Mouse (Mus musculus) cerebellum, postnatal 10 days (tissue): ENCODE measurements around the gene Icam5.
"Not testable (repeated sequence)": the region's sequence is repeated elsewhere in the genome, so short reads cannot be mapped to it uniquely, and the experiment has no call there.

Experiments used
- DNase-seq, 2 experiments: peaks; one replicate each; pipeline ENCODE4 v3.0.0; 2021; ENCODE audit warnings: mixed read lengths in 2 of 2

The Icam5 gene

DNA sequence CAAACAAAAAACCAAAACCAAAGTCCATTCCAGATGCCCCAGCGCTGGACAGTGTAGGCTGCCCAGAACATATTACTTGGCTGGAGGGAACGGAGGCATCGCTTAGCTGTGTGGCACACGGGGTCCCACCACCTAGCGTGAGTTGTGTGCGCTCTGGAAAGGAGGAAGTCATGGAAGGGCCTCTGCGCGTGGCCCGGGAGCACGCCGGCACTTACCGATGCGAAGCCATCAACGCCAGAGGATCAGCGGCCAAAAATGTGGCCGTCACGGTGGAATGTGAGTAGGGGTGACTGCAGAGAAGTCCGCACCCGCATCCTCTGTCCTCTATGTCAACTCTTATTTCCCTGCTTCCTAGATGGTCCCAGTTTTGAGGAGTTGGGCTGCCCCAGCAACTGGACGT is 4.3 kb downstream of the Icam5 start:
- DNase-seq, result no peak

DNA sequence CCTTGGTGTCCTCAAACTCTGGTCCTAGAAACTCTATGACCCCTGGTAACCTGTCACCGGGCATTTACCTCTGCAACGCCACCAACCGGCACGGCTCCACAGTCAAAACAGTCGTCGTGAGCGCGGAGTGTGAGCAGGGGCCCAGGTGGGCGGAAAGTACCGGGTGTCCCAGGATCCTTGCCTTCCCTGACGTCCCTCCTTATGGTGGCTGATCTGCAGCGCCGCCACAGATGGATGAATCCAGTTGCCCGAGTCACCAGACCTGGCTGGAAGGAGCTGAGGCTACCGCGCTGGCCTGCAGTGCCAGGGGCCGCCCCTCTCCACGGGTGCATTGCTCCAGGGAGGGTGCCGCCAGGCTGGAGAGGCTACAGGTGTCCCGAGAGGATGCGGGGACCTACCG is 4.8 kb downstream of the Icam5 start:
- DNase-seq, result no peak

DNA sequence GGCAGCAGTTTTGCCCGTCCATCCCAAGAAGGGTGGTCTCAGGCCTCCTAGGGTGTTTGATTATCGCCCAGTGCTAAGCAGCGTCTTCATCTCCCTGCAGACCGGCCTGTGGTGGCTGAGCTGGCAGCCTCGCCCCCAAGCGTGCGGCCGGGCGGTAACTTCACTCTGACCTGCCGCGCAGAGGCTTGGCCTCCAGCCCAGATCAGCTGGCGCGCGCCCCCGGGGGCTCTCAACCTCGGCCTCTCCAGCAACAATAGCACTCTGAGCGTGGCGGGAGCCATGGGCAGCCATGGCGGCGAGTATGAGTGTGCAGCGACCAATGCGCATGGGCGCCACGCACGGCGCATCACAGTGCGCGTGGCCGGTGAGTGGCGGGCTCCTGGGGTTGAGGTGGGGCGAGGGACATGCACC is 5.6 kb downstream of the Icam5 start:
- DNase-seq, result peak; percentile 49 to 54

DNA sequence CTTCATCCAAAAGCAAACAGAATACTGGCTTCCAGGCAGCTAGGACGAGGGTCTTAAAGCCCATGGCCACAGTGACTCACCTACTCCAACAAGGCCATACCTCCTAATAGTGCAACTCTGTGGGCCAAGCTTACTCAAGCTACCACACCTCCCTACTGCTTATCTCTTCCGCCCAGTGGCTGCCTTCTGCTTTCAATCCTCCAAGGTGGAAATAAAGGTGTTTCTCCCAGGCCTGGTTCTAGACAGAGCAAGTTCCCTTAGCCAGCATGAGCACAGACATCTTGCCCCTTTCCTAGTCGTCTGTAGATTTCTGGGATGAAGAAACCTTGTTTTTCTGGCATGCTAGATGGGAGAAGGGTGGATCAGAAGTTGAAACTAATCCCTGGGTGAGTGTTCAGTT is 7.9 kb downstream of the Icam5 start:
- DNase-seq, result no peak

DNA sequence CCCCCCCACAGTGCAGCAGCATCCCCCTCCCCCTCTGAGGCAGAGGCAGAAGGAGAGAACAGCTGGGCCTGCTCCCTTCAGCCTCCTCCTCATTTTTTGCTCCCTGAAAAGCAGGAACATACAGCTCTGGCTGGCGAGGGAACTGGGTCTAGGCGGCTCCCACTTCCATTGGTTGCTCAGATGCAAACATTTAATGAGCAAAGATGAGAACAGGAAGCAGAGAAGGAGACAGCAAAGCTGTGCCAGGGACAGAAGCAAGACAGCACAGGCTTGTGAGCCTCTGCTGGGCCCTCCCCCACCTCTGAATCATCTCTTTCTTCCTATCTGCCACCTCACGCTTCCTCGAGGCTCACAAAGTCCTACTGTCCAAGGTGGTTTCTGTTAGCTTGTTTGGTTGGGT is 9.4 kb downstream of the Icam5 start:
- no peak for DNase-seq

DNA sequence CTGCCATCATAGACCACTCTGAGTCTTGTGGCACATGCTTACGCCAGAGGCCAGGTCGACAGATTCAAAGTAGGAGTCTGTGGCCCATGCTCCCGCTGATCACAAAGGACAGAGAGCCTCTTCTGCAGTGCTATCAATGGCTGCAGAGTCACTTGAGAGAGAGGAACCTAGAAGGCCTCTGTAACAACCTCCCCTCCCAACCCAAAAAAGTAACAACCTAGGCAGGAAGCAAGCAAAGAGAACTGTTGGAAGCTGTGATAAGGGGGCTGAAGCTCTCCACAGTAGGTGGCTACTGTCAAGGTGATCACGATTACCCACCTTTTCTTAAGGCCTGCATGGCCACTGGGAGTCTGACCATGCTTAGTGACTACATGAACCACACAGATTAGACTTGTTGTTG is 11.7 kb downstream of the Icam5 start:
- DNase-seq, result no peak

DNA sequence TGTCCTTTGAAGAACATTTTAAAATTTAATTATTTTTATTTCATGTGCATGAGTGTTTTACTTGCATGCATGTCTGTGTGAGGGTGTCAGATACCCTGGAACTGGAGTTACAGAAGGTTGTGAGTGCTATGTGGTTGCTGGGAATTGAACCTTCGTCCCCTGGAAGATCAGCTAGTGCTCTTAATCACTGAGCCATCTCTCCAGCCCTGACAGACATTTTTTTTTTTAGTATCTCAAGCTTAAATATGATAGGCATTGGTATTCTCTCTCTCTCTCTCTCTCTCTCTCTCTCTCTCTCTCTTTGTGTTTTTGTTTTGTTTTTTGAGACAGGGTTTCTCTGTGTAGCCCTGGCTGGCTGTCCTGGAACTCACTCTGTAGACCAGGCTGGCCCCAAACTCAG is 12.9 kb downstream of the Icam5 start:
- not testable (repeated sequence) for DNase-seq

DNA sequence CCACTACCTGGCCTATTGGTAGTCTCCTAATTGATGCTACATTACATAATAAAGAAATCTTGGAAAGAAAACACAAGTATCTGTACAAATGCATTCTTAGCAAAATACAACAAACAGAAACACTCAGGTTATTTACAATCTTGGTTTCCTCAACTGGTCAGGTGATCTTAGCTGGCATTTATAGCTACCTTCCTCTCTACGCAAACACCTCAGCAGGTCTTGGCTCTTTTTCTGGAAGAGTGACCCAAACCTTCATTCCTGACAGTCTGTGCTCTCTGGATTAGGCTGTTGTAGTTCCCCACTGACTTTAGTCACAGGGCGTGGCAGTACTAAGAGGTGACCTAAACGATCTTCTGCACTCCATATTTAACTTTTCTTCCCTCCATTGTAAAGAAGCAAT is 13.4 kb downstream of the Icam5 start:
- no peak for DNase-seq

DNA sequence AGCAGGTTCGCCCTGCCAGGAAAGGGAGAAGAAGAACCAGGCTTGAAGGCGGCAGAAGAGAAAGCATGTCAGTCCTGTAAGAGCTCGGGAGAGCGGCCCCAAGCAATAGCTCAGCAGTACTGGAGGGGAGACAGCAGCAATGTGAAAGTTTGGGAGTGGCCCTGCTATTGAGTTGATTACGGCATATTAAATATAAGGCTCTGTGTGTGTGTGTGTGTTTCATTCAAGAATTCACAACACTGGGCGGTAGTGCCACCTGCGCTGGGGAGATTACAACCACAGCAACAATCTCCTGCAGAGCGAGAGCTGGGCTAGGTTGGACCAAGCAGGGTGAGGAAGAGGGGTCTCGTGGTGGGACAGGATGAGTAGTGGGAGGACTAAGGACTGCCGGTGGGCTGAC is 19.7 kb downstream of the Icam5 start:
- no peak for DNase-seq

DNA sequence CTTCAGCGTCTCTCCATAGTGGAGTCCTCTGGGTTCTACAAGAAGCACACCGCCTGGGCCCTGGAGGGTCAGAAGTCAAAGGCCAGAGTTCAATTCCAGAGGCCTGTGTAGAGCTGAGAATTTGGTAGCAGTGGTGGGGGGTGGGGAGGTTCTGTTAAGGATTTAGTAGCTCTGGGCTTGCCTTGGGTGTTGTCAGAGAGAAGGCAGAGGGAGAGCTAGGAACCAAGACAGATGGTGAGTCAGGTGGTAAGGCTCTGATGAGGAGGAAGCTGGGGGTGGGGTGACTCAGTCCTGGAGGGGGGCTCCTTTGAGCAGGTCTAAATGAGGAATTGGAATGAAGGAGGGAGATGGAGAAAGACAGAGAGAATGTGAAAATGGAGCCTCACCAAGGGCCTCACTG is 31.1 kb downstream of the Icam5 start:
- DNase-seq, result no peak

DNA sequence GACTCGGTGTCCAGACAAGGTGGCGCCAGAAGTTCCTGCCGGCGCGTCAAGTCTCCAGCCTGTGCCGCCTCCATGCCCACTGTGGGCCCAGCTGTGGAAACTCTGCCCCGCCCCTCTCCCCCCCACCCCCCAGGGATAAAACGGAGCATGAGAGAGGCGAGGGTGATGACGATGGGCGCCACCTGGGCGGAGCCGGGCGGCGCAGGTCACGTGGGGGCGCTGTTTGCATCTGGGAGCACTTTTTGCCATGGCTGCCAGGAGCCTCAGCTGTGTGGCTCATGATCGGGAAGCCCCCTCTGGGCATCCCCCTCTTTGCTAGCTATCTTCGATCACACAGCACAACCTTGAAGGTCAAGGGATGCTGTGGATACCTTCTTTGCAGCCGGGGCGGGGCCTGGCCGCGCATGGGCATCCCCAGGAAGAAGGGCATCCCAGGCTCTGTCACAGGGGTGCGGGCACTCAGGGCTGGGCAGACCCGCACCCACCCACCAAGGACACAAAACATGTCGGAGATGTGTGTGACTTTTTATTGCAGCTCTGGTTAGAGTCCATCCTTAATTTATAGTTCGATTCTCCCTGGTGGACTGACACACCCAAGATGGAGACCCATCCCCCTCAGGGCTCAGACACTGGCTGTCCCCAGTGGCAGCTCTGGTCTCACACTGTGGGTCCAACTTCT is 35.3 kb downstream of the Icam5 start, which contains the start of gene Zglp1:
Zglp1 (minus strand) TSS at position 88 of the 679 bp plus-strand sequence.
- DNase-seq, result no peak

DNA sequence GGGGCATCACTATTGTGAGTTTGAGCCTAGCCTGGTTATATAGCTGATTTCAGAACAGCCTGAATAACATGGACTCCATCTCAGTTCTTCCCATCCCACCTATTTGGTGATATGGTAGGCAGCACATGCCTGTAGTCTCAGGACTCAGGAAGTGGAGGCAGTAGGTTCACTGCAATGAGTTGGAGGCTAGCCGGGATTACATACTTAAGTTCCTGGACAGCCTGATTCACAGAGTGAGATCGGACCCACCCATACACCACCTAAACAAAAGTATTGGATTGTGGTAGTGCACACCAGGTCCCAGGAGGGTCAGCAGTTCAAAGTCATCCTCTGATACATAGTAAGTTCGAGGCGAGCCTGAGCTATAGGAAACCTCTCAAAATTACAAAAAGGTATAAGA is 40.8 kb downstream of the Icam5 start:
- peak in 1 of 2 experiments; percentile 17 for DNase-seq

DNA sequence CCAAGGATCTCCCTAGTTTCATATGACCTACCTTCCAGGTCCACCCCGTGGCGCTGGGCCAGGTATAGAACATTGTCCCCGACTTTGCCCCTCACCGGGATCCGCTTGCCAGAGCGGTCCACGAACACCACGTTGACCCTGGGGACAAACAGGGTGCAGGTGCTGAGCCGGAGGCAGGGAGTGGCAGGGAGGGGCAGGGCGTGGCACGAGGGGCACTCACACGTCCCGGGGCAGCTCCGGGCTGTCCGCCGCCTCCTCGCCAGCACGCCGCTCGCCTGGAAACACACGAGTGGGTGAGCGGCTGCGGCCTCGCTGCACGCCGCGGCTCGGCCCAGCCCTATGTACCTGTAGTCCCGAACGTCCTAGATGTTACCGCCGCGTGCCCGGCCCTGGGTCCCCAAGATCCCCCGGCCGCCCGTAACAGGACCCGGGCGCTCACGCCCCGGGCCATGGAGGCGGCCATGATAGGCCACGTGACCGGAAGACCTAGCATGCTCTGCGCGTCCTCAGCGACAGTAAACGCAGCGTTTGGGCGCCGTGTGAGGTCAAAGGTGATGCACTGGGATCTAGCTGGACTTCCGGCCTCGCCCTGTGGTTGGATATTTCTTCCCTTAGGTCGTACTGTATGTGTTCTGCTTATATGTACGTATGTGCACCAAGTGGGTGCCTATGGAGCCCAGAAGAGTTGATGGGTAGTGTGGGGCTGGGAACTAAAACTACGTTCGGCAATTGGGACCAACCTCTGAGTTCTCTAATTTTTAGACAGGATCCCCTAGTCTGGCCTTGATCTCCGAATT is 41.4 kb downstream of the Icam5 start, which contains the start of the genes Gm49373 and Fdx1l:
Gm49373 (minus strand) TSS at position 53 of the 797 bp plus-strand sequence.
Fdx1l (minus strand) TSS at position 571 of the 797 bp plus-strand sequence.
- peak; percentile 95 for DNase-seq

DNA sequence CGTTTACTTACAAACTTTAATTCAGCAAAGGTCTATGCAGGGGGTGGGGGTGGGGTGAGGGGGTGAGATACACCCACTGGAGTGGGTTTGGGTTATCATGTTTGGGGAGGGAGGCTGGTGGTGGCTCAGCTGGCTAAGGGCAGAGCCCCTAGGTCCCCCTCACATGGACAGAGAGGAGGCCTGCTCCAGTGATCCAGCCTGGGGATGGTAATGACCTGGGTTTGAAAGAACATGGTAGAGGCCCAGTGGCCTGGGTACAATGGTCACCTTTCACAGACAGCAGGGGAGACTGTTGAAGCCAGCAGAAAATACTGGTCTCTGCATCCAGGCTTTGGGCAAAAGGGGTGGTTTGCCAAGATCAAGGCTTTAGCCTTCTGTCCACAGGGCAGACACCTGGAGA is 42.3 kb downstream of the Icam5 start:
- no peak for DNase-seq

DNA sequence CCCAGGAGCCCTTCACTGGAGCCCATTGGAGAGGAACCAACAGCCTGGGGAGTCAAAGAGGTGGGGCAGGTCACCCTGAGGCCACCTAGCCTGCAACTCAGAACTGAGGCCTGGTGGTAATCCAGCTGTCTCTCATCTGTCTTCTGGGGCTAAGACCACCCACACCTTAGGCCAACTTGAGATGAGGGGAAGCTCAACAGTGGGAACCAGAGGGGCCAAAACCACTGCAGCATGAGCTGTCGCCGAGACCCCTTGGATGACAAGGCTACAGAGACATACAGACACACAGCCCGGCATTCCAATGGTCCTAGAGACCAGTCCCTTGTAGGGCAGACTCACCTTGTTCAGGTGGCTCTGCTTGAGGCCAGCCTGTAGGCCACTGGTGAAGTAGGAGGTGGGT is 43.8 kb downstream of the Icam5 start:
- no peak for DNase-seq

DNA sequence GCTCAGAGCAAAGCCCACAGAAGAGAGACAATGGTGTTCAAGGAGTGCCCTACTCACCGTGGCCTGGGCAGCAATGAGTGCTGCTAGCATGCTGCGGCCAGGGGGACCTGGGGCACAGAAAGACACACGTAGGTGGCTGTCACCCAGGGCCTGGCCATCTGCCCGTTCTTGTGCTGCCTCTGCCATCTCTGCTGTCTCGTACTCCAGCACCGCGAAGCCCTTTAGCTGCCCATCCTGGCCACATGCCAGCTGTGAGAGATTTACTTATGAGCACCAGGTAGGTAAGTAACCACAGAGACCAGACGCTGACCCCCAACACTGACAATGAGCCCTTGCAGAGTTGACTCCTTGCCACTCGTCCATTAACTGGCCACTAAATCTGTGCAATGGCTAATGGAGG is 49.3 kb downstream of the Icam5 start:
- DNase-seq, result peak; percentile 41 to 46

DNA sequence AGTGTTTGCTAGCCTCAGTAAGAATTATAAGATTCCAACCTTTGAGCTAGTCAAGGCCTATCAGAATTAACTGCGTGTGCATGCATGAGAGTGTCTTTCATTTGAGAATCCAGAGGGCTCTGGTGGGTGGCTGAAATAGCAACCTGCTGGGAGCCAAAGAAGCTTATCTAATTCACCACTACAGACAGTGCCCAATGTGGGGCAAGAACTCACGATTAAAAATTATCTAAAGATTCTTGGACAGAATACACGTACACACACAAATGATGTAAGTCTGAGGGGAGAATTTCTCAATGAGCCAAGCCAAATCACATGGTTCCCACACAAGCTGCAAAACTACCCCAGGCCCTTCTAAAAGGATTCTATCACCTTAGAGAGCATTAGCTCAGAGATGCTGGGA is 51.5 kb downstream of the Icam5 start:
- no peak for DNase-seq
